Mouse (Mus musculus) left cerebral cortex, adult 8-10 months (tissue): ENCODE measurements at regions not wholly inside any gene's neighbourhood (a gene's known extent, or its start where the extent isn't known, plus 50 kb on each side); places are given as distances from the start of the nearest gene placed in this dataset.

Experiments
- DNase-seq, 2 experiments: peaks; one replicate each; pipeline ENCODE4 v3.0.0; 2022; ENCODE audit warnings: low spot score in 2 of 2

- no peak for DNase-seq
Observed at GRCm38 (mm10) chr3:133834459-133834858, 289.5 kb upstream of the Tet2 start.

GRCm38 (mm10) chr3:133846301-133846700 is 301.4 kb upstream of the Tet2 start:
- no peak for DNase-seq

DNA sequence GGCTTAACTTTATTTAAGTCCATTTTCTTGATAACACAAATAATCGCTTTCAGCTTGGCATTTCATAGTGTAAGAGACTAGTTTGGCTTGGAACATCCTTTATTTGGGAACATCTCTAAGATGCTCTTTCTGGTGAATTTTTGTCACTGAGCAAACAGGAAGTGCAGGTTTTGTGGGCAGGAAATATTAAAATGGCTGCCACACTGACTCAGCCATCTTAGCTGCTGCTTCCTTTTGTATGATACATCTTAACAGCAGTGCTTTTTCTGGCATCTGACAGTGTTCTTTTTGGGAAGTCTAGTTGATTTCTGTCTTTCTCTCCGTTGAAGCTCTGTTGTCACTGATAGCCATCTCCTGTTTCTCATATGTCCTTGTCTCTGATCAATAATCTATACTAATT is 329.4 kb upstream of the Tet2 start:
- DNase-seq: no peak

GRCm38 (mm10) chr3:133876439-133877072 is 331.6 kb upstream of the Tet2 start:
- peak; percentile 56 to 68 for DNase-seq

DNA sequence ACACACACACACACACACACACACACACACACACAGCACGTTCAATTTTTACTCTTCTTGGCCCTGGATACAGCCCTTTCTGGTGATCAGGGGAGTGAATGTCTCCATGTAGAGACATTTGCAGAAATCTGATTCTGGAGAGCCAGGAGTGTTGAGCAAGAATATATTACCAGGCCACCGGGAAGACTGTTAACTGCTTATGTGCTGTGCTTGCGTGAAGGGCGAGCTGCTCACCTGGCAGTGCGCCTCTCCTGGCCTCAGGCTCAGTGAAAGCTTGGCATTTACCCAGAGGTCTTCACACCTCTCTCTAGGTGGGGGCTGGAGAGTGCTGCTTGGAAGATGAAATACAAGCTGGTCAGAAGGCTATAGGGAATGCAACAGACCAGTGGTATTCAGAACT is 332.4 kb upstream of the Tet2 start:
- no peak for DNase-seq

DNA sequence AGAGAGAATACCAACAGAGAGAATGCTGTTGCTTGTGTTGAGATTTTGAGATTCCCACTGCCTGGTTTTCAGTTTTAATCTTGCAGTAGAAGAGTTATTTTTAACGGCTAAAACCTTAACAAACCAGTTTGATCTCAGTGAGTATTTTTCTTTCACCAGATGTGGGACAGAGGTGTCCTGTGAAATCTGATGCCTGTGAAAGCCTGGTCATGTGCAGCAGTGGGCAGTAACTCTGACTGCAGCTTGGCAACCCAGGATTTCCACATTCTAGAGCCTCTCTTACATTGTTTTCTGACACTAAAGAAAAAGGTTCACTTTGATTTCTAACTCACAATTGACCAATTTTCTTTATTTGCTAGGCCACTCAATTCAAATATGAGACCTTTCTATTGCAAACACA is 335.7 kb upstream of the Tet2 start:
- DNase-seq: no peak

DNA sequence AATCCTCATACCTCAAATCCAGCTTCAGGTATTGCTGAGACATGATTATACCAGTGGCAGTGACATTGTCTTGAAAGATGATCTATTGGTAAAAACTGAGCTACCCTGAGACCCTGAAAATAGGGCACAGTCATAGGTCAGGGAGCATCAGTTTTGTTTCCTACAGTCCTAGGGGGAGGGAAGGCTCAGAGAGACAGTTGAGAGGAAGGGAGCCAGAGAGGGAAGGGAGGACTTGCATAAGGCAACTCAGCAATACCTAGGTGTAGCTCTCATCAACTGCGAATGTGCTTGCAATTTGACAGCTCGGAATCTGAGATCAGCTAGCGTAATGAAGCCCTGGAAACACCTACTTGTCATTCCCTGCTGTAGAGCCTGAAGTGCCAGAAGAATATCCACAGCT is 334.4 kb upstream of the Cxxc4 start:
- no peak for DNase-seq

DNA sequence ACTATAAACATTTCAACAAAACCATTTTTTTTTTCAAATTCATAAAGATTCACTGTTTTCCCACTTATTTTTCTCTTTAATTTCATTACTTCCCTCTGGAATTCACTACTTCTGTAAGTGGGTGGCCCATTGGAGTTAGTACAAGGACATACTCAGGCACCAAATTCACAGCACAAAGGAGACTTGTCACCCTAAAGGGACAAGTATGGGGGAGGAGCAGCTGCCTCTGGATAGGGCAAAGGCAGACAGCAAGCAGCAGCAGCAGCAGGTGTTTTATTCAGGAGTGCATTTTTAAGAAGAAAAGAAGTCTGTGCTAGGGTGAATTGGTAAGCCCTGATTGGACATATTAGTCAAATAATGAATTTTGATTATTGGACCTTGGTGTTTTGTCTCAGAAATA is 314.1 kb upstream of the Cxxc4 start:
- no peak for DNase-seq

GRCm38 (mm10) chr3:133965322-133965721 is 271.0 kb upstream of the Cxxc4 start:
- DNase-seq: no peak

DNA sequence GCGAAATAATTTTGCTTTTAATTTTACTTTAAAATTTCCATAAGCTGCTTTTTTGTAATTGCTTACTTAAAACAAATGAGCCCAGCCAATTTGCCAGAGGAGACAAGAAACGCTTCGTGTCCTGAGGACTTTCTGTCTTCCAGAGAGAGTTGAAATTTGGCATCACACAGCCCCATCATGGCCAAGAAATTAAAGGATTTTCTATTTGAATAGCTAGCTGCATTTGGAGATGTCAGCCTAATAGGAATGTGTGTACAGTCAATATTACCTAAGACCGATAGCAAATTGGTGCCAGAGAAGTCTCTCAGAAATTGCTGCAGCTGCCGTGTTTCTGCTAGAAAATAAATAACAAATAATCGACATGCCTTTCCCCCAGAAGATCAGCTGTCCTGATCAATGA is 268.1 kb upstream of the Cxxc4 start:
- DNase-seq: no peak

GRCm38 (mm10) chr3:133972774-133973173 is 263.5 kb upstream of the Cxxc4 start:
- DNase-seq: no peak

DNA sequence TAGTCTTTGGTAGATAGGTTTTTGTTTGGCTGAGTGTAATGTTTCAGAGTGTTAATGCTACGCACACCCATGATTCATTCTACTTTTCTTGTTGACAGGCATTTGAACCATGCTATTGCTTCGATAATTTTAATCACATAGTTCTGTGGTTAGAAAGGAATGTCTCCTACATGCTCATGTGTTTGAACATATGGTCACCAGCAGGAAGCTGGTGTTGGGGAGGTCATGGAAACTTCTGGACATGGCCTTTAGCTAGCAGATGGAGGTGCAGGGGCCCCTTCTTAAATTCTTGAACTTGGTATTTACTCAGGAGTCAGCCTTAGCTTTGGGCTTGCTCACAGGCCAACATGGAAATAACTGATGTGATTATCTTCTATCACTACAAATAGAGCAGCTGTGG is 248.6 kb upstream of the Cxxc4 start:
- DNase-seq: no peak

DNA sequence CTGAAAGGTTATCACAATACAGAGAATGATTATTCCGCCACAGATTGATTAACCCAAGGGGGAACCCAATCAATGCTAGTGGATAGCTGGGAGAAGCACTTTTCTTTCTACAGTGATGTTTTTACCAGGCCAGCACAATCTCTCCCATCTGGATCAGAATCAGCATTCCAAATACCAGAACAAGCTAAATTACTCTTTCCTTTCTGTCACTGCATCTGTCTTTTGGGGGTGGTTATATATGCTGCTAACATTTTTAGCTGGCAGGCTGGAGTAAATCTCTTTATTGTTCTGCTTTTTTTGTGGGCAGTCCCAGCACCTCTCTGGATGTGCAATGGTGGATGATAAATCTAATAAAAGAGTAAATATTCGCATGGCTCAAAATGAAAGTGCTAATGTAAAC is 242.3 kb upstream of the Cxxc4 start:
- no peak for DNase-seq

- DNase-seq: no peak
Observed at GRCm38 (mm10) chr3:133999965-134000364, 236.3 kb upstream of the Cxxc4 start.

DNA sequence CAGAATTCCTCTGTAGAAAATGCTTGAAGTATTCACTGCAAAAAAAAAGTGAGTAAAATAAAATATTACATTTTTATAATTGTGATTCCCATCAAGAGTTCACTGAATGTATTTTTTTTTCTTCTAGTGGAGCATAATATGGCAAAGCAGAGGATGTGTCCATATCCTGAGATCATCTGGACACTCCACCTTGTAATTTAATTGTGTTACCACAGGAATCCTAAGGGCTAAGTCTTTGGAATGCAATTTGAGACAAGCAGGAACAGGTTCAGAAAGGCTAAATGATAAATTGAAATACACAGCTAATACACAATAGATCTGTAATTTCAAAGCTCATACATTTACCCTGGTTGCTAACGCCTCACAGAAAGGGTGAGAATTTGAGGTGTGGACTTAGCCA is 235.7 kb upstream of the Cxxc4 start:
- no peak for DNase-seq

DNA sequence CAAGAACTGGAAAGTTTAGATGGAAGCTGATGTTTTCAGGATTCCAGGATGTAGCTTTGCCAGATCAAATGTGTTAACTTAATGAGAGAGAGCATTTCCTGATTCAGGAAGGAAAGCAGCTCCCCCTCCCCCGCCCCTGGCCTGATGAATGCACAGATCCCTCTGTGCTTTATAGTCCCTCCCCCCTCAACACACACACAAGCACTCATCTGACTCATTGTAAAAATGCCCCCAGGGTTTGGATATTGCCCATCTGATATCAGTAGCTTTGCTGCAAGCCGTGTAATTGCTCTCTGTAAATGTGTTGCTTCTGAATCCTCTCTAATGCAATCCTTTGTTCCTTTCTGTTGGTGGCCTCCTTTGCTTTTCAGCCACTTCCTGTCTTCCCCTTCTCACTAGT is 221.5 kb upstream of the Cxxc4 start:
- no peak for DNase-seq

DNA sequence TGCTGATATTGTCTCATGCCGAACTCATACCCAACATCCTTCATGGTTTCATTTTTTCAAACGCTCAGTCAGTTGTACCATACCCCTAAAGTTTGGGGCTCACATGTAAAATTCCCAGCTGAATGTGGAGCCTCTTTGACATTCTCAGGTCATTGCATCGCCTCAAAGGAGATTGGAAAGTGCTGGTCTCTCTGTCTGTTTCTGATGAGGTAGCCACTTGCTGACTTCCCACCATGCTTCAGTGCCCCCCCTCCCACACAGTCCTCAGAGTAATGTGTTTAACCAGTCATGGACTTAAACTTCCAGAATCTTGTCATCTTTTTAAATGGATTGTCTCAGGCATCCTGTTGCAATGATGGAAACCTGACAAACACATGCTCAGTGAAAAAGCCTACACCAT is 220.9 kb upstream of the Cxxc4 start:
- no peak for DNase-seq

GRCm38 (mm10) chr3:134033862-134034261 is 202.4 kb upstream of the Cxxc4 start:
- DNase-seq: peak in 1 of 2 experiments; percentile 51

- no peak for DNase-seq
Observed at GRCm38 (mm10) chr3:134036310-134036934, 199.9 kb upstream of the Cxxc4 start.

- DNase-seq: no peak
Observed at GRCm38 (mm10) chr3:134050649-134051048, 185.6 kb upstream of the Cxxc4 start.

DNA sequence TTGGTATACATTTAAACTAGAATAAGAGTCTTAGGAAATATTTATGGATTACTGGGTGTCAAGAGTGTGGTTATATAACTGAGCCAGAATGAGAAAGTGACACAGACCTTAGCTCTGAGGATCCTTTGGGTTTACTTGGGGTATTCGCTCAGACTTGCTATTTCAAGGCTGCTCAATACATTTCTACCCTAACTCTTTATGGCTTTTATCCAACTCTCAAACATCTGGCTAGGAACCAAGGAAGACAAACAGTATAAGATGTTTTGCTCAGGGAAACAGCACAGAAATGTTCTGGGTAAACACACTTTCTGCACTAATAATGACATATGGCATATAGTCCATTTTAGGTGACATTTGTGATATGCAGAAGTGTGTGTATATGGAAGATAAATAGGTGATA is 153.8 kb upstream of the Cxxc4 start:
- no peak for DNase-seq

GRCm38 (mm10) chr3:134099471-134100125 is 136.7 kb upstream of the Cxxc4 start:
- DNase-seq: peak in 1 of 2 experiments; percentile 7

DNA sequence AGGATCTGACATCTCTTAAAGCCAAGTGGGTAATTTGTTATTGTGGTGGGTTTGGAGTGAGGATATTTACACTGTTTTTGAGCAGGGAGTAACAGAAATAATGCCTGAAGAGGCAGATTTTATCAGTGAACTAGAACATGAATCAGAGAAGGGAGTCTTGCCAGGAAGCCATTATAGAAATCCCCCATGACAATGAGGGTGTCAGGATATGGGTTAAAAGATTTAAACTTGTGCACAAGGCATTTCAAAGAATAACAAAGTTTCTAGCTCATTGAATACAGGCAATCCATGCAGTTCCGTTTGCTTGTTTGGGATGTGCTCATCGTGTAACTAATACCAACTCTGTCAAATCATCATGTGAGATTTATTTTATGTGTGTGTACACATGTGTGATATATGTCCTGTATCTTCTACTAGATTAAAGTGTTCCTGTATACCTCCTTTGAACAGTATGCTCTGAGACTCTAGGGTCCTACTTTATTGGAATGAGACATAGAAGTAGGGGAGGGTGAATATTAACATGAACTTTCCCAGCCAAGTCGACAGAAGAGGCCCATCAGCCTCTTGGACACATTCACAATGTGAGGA is 134.0 kb upstream of the Cxxc4 start:
- no peak for DNase-seq
